Comparison of ENCODE assay signal across 9 mouse cellular contexts in the genomic region with DNA sequence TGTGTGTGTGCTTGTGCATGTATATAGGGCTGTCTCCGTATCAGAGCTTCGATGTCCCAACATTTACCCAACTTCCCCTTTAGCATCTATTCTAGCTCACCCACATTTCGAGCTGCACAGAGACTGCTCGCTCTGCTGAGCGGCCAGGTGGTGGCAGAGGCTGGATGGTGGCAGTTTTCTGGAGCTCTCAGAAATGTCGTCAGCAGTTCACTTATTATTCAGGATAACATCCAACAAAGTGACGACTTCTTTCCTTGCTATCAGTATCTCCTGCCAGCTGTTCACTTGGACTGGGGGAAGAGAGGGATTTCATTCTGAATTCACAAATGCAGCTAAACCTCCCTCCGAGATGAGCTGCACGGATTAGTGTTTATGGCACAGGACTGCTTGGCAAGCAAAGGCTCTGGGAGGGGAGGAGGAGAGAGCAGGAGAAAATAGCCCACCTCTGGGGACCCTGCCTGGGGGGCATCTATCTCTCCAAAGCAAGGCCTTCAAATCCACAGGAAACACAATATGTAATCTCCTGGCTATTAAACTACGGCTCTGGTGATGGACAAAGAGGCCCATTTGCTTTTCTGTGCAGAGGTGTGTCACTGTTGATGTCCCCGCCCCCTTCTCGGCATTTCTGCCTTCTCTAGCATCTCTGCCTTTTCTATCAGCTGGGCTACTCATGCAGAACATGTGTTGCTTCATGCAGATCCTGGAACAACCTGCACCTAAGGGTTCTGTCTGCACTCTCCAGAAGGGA.
A peak's percentile ranks its signal among the peaks of the same experiment; 100 is the strongest.
DNase-seq lines count a peak whose midpoint lies in the region; ATAC-seq lines count a peak whose summit lies in the region.
"Had no signal": no experiment of that assay in that cellular context is flagged by ENCODE, and none has a peak within 500 bp of the region (broad histone marks: within the 10 kb centered on the region; RNA-seq: fewer than 3 reads in every experiment).

No protein-coding gene starts in this region.

- peak; percentile 34 to 50 for DNase-seq in cerebellum, postnatal 14 days
- DNase-seq in cerebellum, adult 9-10 months, result no peak
- DNase-seq in left cerebral cortex, adult 9 months (ENCODE audit: low spot score in 2 of 2), result peak; percentile 37 to 65
- DNase-seq in retina, postnatal 7 days (ENCODE audit: low read depth, low spot score), result peak; percentile 47
- no peak for DNase-seq in gastrocnemius, postnatal 10 days
- no peak for DNase-seq in ovary, adult 18-20 months (ENCODE audit: low spot score)
- DNase-seq in heart, adult 9 months (ENCODE audit: low spot score in 2 of 2), result no peak
- DNase-seq: liver, embryonic 13.5 days had no signal

- peak; percentile 96 for ATAC-seq in granulocyte monocyte progenitor cell, adult 5-6 weeks (replicated peaks; ENCODE audit: poor library complexity, severe bottlenecking)

Comparison
In these comparisons a context has a peak if more than half of its experiments do, and no peak if none do; other contexts are left out.
1. DNase-seq: peak in cerebellum, postnatal 14 days (2 of 2), left cerebral cortex, adult 9 months (2 of 2) and retina, postnatal 7 days (single experiment); none in cerebellum, adult 9-10 months (single experiment), gastrocnemius, postnatal 10 days (single experiment), ovary, adult 18-20 months (single experiment) and heart, adult 9 months (0 of 2).